Mouse (Mus musculus) layer of hippocampus, adult 8-10 months (tissue): Measurements from ENCODE around the gene Bach1. TPM values are rescaled to one million over a fixed set of nuclear protein-coding genes. Genes with fewer than 3 reads are reported as not detected.

Experiments
- total RNA-seq, 4 experiments: library from RNA; stranded (reverse); gene quantifications; 2 replicates each; pipeline ENCODE4 v1.2.4; 2022

The Bach1 gene
- total RNA-seq, 4 experiments from 2014 or later = 12.9 to 18.0 (median 14.2) TPM

Other genes starting within 250 kb of the Bach1 start
- gene Usp16, start 244.2 kb upstream of the Bach1 start, total RNA-seq = 10 to 100 TPM; 43.4 to 53.5 (median 48.7) TPM
- 100 to 1,000 TPM; 174 to 197 (median 187) TPM for gene Cct8, start 203.1 kb upstream of the Bach1 start, total RNA-seq
- gene Map3k7cl, start 145.6 kb upstream of the Bach1 start, total RNA-seq = under 1 TPM; 0.25 to 0.47 (median 0.38) TPM